Mouse (Mus musculus) heart, adult 2 months (tissue): ENCODE data around the gene Olfr543.

Source experiments
- CTCF ChIP-seq: fragments of 200-600 bp; IDR thresholded peaks from 2 replicates; pipeline ENCODE4 v1.8.1; 2022; ENCODE audit warnings: antibody characterized with exemption, mild to moderate bottlenecking, moderate library complexity
- POLR2A ChIP-seq: fragments of 200-500 bp; IDR thresholded peaks from 2 replicates; pipeline ENCODE4 v1.6.1; 2011; ENCODE audit warnings: mild to moderate bottlenecking, low read depth, low read length, control low read depth; ENCODE audit not compliant: insufficient read depth

- TF ChIP-seq CTCF: no peak
- no peak for TF ChIP-seq POLR2A
These were observed 22.7 kb downstream of the Olfr543 start for GRCm38 (mm10) chr7:102458618-102459380.
